Mouse (Mus musculus) lung, embryonic 16.5 days (tissue): ENCODE measurements around the gene Cd7. TPM values are rescaled to one million over a fixed set of nuclear protein-coding genes. Genes with fewer than 3 reads are reported as not detected.
A peak's percentile ranks its signal among the peaks of the same experiment; 100 is the strongest.

Experiments
- ATAC-seq: fragments of 200-750 bp; cut with Nextera tagmentation; 2 replicates; pipeline ENCODE4 v1.8.0; 2017; ENCODE audit warnings: low read depth, mild to moderate bottlenecking, moderate library complexity
- H3K27ac ChIP-seq: fragments of 300-500 bp; sonication (generic); 2 replicates; pipeline ENCODE4 v1.5.1; 2014; ENCODE audit warnings: mild to moderate bottlenecking, control low read depth, low read length
- H3K27me3 ChIP-seq: fragments of 300-500 bp; sonication (generic); 2 replicates; pipeline ENCODE4 v1.6.1; 2014; ENCODE audit warnings: low read depth, low read length, mixed read lengths; ENCODE audit not compliant: control insufficient read depth, insufficient read depth
- H3K36me3 ChIP-seq: fragments of 300-500 bp; sonication (generic); 2 replicates; pipeline ENCODE4 v1.6.1; 2014; ENCODE audit warnings: low read length; ENCODE audit not compliant: control insufficient read depth, insufficient read depth
- H3K4me1 ChIP-seq: fragments of 300-500 bp; sonication (generic); replicated peaks from 2 replicates; pipeline ENCODE4 v1.6.1; 2014; ENCODE audit warnings: low read length, mixed read lengths; ENCODE audit not compliant: control insufficient read depth, insufficient read depth
- H3K4me2 ChIP-seq: fragments of 300-500 bp; sonication (generic); 2 replicates; pipeline ENCODE4 v1.6.1; 2014; ENCODE audit warnings: low read depth, low read length, control low read depth
- H3K4me3 ChIP-seq: fragments of 300-500 bp; sonication (generic); 2 replicates; pipeline ENCODE4 v1.5.1; 2014; ENCODE audit warnings: mild to moderate bottlenecking, low read length, control low read depth
- H3K9ac ChIP-seq: fragments of 300-500 bp; sonication (generic); 2 replicates; pipeline ENCODE4 v1.6.1; 2014; ENCODE audit warnings: low read length, control low read depth
- H3K9me3 ChIP-seq: fragments of 300-500 bp; sonication (generic); 2 replicates; pipeline ENCODE4 v1.6.1; 2016; ENCODE audit warnings: low read length; ENCODE audit not compliant: control insufficient read depth
- WGBS: fragments of 180-500 bp; shearing (Covaris S2); extraction: QIAGEN DNeasy Blood & Tissue Kit; methylation state at CpG from one replicate; pipeline ENCODE4 v1.1.7; 2014; 5-methylcytosine and 5-hydroxymethylcytosine counted together
- polyA plus RNA-seq: library from polyadenylated mRNA; unstranded; fragments of >200 nt; fragmentation: Nextera tagmentation; extraction: Ambion mirVana; gene quantifications from 2 replicates; pipeline ENCODE4 v1.2.1, GENCODE M21; 2015

The Cd7 gene
- polyA plus RNA-seq, 1 experiment from 2014 or later: 1.3 TPM

GRCm38 (mm10) chr11:121014896-121015300 lies 24.3 kb downstream of the Cd7 start:
- peak overlapping the region; percentile 48 for H3K9ac ChIP-seq
- peak overlapping the region; percentile 50; the same call in 1 of the 2 replicates for H3K27ac ChIP-seq
- no peaks in the 10 kb centered on the region for H3K9me3 ChIP-seq
- 24% methylated on average over 19 of the region's 19 CpGs for WGBS
- no peaks in the 10 kb centered on the region for H3K27me3 ChIP-seq
- H3K4me1 ChIP-seq: peaks cover 13% of the 10 kb centered on the region
- peak overlapping the region; percentile 36 for H3K4me3 ChIP-seq
- ATAC-seq: peak; percentile 47
- peak overlapping the region; percentile 64 for H3K4me2 ChIP-seq
- no peaks in the 10 kb centered on the region for H3K36me3 ChIP-seq

- Histone ChIP-seq H3K4me3 (no peak overlapping the region), H3K27me3 (no peaks in the 10 kb centered on the region), H3K36me3 (no peaks in the 10 kb centered on the region), H3K9me3 (no peaks in the 10 kb centered on the region), H3K4me2 (no peak overlapping the region), H3K27ac (no peak overlapping the region), H3K4me1 (peaks cover 13% of the 10 kb centered on the region), H3K9ac (no peak overlapping the region)
- 79% methylated on average over 7 of the region's 7 CpGs for WGBS
- ATAC-seq: no peak
These were observed 25.6 kb downstream of the Cd7 start for GRCm38 (mm10) chr11:121013656-121014055.

GRCm38 (mm10) chr11:121010044-121010755 lies 29.0 kb downstream of the Cd7 start:
- WGBS: 90% methylated on average over 3 of the region's 3 CpGs
- Histone ChIP-seq H3K4me2 (no peak overlapping the region), H3K27ac (no peak overlapping the region), H3K9ac (no peak overlapping the region), H3K9me3 (no peaks in the 10 kb centered on the region), H3K27me3 (no peaks in the 10 kb centered on the region), H3K4me1 (peaks cover 3% of the 10 kb centered on the region), H3K4me3 (no peak overlapping the region), H3K36me3 (no peaks in the 10 kb centered on the region)
- no peak for ATAC-seq

GRCm38 (mm10) chr11:121006184-121006583 lies 33.0 kb downstream of the Cd7 start:
- Histone ChIP-seq H3K27ac (no peak overlapping the region), H3K9ac (no peak overlapping the region), H3K4me1 (no peaks in the 10 kb centered on the region; the same call in 1 of the 2 replicates), H3K4me2 (no peak overlapping the region), H3K9me3 (no peaks in the 10 kb centered on the region), H3K27me3 (no peaks in the 10 kb centered on the region), H3K36me3 (no peaks in the 10 kb centered on the region), H3K4me3 (no peak overlapping the region)
- WGBS: 61% methylated on average over 6 of the region's 6 CpGs
- no peak for ATAC-seq

GRCm38 (mm10) chr11:121004281-121004680 lies 34.9 kb downstream of the Cd7 start:
- no peaks in the 10 kb centered on the region for H3K36me3 ChIP-seq
- H3K27ac ChIP-seq: no peak overlapping the region
- 53% methylated on average over 5 of the region's 5 CpGs for WGBS

GRCm38 (mm10) chr11:121001966-121002365 lies 37.3 kb downstream of the Cd7 start:
- 23% methylated on average over 4 of the region's 4 CpGs for WGBS
- H3K27me3 ChIP-seq: no peaks in the 10 kb centered on the region
- no peak overlapping the region for H3K4me3 ChIP-seq
- H3K9me3 ChIP-seq: no peaks in the 10 kb centered on the region
- no peaks in the 10 kb centered on the region for H3K36me3 ChIP-seq
- no peak for ATAC-seq
- H3K4me2 ChIP-seq: no peak overlapping the region
- H3K27ac ChIP-seq: no peak overlapping the region
- H3K4me1 ChIP-seq: no peaks in the 10 kb centered on the region; the same call in 1 of the 2 replicates
- H3K9ac ChIP-seq: no peak overlapping the region

More at GRCm38 (mm10) chr11:121004281-121004680, 34.9 kb downstream of the Cd7 start:
- Histone ChIP-seq H3K4me1 (no peaks in the 10 kb centered on the region; the same call in 1 of the 2 replicates), H3K9me3 (no peaks in the 10 kb centered on the region), H3K9ac (no peak overlapping the region), H3K27me3 (no peaks in the 10 kb centered on the region), H3K4me2 (no peak overlapping the region), H3K4me3 (no peak overlapping the region)
- ATAC-seq: no peak

GRCm38 (mm10) chr11:120994741-120995140 lies 44.5 kb downstream of the Cd7 start:
- ATAC-seq: no peak
- Histone ChIP-seq H3K27me3 (no peaks in the 10 kb centered on the region), H3K9ac (no peak overlapping the region), H3K4me2 (no peak overlapping the region), H3K4me3 (no peak overlapping the region), H3K27ac (no peak overlapping the region), H3K36me3 (no peaks in the 10 kb centered on the region), H3K4me1 (peaks cover 11% of the 10 kb centered on the region), H3K9me3 (no peaks in the 10 kb centered on the region)
- WGBS: 70% methylated on average over 6 of the region's 6 CpGs

GRCm38 (mm10) chr11:120993586-120993985 lies 45.6 kb downstream of the Cd7 start:
- H3K4me3 ChIP-seq: no peak overlapping the region
- peaks cover 23% of the 10 kb centered on the region for H3K4me1 ChIP-seq
- no peak for ATAC-seq
- no peak overlapping the region for H3K9ac ChIP-seq
- H3K4me2 ChIP-seq: no peak overlapping the region
- H3K27me3 ChIP-seq: no peaks in the 10 kb centered on the region
- 74% methylated on average over 5 of the region's 5 CpGs for WGBS
- H3K27ac ChIP-seq: no peak overlapping the region
- H3K36me3 ChIP-seq: no peaks in the 10 kb centered on the region
- no peaks in the 10 kb centered on the region for H3K9me3 ChIP-seq

GRCm38 (mm10) chr11:120993080-120993479 lies 46.1 kb downstream of the Cd7 start:
- Histone ChIP-seq H3K27ac (no peak overlapping the region), H3K4me1 (peaks cover 27% of the 10 kb centered on the region), H3K27me3 (no peaks in the 10 kb centered on the region), H3K9me3 (no peaks in the 10 kb centered on the region), H3K36me3 (no peaks in the 10 kb centered on the region), H3K9ac (no peak overlapping the region), H3K4me2 (no peak overlapping the region), H3K4me3 (no peak overlapping the region)
- ATAC-seq: no peak
- WGBS: 96% methylated on average over 3 of the region's 3 CpGs
